Mouse (Mus musculus) stomach, postnatal 0 days (tissue): ENCODE measurements around the gene Aurkaip1.

Source experiments
- CTCF ChIP-seq: IDR thresholded peaks from 2 replicates; pipeline ENCODE4 v1.5.1; 2016; ENCODE audit warnings: antibody characterized with exemption, low read depth, mild to moderate bottlenecking, moderate library complexity
- EP300 ChIP-seq: optimal IDR thresholded peaks from 2 replicates; pipeline ENCODE3; 2016; ENCODE audit warnings: antibody characterized with exemption

DNA sequence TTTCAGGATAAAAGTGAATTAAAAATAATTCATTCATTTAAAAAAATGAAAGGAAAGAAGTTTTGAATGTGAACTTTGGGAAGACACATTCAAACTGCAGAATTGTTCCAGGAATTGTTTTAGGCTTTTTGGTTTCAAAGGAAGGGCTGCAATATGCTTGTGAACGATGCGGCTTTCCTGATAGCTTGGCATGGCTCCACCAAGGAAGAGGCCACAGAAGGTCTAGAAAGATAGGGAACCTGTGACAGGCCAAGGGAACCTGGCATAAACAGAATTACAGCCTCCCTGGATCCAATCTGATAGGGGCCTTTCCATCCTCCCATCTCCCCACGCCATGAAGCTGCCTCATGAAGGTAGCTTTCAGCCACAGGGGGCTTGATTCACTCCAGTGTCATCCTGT is 42.8 kb upstream of the Aurkaip1 start:
- TF ChIP-seq CTCF, result no peak
- TF ChIP-seq EP300, result no peak
